In genomic region chr5:129997700-129998099, GRCm38 (mm10) we compare ENCODE assay signal across 19 mouse cellular contexts. TPM values are rescaled to one million over a fixed set of nuclear protein-coding genes. Genes with fewer than 3 reads are reported as not detected.
DNase-seq lines count a peak whose midpoint lies in the region; ATAC-seq and TF ChIP-seq lines count a peak whose summit lies in the region.
"Had no signal": no experiment of that assay in that cellular context is flagged by ENCODE, and none has a peak within 500 bp of the region (broad histone marks: within the 10 kb centered on the region; RNA-seq: fewer than 3 reads in every experiment).

No protein-coding gene starts in this region.

- no peak overlapping the region for H3K27ac ChIP-seq in embryonic facial prominence, embryonic 11.5 days (replicated peaks; ENCODE audit: low read depth, low read length)
- H3K27ac ChIP-seq in embryonic facial prominence, embryonic 10.5 days (replicated peaks), result no peak overlapping the region
- H3K27ac ChIP-seq in liver, embryonic 14.5 days, result no peak overlapping the region
- H3K27ac ChIP-seq: embryonic facial prominence, embryonic 13.5 days; kidney, embryonic 15.5 days; limb, embryonic 15.5 days; midbrain, embryonic 12.5 days; stomach, embryonic 15.5 days had no signal

- no peaks in the 10 kb centered on the region for H3K27me3 ChIP-seq in embryonic facial prominence, embryonic 11.5 days (ENCODE audit: control insufficient read depth, insufficient read depth, low read length)
- no peaks in the 10 kb centered on the region for H3K27me3 ChIP-seq in embryonic facial prominence, embryonic 10.5 days (replicated peaks; ENCODE audit: low read depth, poor library complexity, severe bottlenecking)
- no peaks in the 10 kb centered on the region for H3K27me3 ChIP-seq in megakaryocyte, embryonic 14.5 days (replicated peaks)
- H3K27me3 ChIP-seq in E14TG2a.4 (ENCODE audit: insufficient read depth, low read length), result peaks cover 19% of the 10 kb centered on the region
- no peaks in the 10 kb centered on the region for H3K27me3 ChIP-seq in liver, embryonic 14.5 days (ENCODE audit: control insufficient read depth, insufficient read depth, low read length)
- H3K27me3 ChIP-seq: embryonic facial prominence, embryonic 13.5 days; kidney, embryonic 15.5 days; limb, embryonic 15.5 days; midbrain, embryonic 12.5 days; stomach, embryonic 15.5 days had no signal

- no peaks in the 10 kb centered on the region for H3K9me3 ChIP-seq in embryonic facial prominence, embryonic 11.5 days (replicated peaks; ENCODE audit: control insufficient read depth, low read length)
- H3K9me3 ChIP-seq in embryonic facial prominence, embryonic 10.5 days, result no peaks in the 10 kb centered on the region
- H3K9me3 ChIP-seq in megakaryocyte, embryonic 14.5 days, result no peaks in the 10 kb centered on the region
- H3K9me3 ChIP-seq in E14TG2a.4 (ENCODE audit: low read length), result no peaks in the 10 kb centered on the region
- H3K9me3 ChIP-seq in liver, embryonic 14.5 days (ENCODE audit: control insufficient read depth, low read length), result no peaks in the 10 kb centered on the region
- H3K9me3 ChIP-seq: embryonic facial prominence, embryonic 13.5 days; kidney, embryonic 15.5 days; limb, embryonic 15.5 days; midbrain, embryonic 12.5 days; stomach, embryonic 15.5 days had no signal

- no peak overlapping the region for H3K4me2 ChIP-seq in embryonic facial prominence, embryonic 11.5 days (ENCODE audit: low read depth, low read length)
- H3K4me2 ChIP-seq in liver, embryonic 14.5 days (ENCODE audit: low read depth), result no peak overlapping the region
- H3K4me2 ChIP-seq: embryonic facial prominence, embryonic 13.5 days; kidney, embryonic 15.5 days; limb, embryonic 15.5 days; midbrain, embryonic 12.5 days; stomach, embryonic 15.5 days had no signal

- TF ChIP-seq EP300 in liver, embryonic 14.5 days (IDR thresholded peaks at IDR 0.05; ENCODE audit: low read depth), result no peak

- H3K4me1 ChIP-seq in embryonic facial prominence, embryonic 11.5 days (ENCODE audit: control insufficient read depth, insufficient read depth, low read length), result no peaks in the 10 kb centered on the region
- peaks cover 17% of the 10 kb centered on the region for H3K4me1 ChIP-seq in embryonic facial prominence, embryonic 10.5 days
- H3K4me1 ChIP-seq in megakaryocyte, embryonic 14.5 days, result peaks cover 32% of the 10 kb centered on the region
- H3K4me1 ChIP-seq in E14TG2a.4 (replicated peaks; ENCODE audit: low read depth, low read length), result peaks cover 61% of the 10 kb centered on the region
- H3K4me1 ChIP-seq in liver, embryonic 14.5 days (replicated peaks; ENCODE audit: control insufficient read depth in 2 of 2, insufficient read depth in 2 of 2, low read length in 1 of 2), result peaks cover 21 to 32% of the 10 kb centered on the region in 2 experiments

- TF ChIP-seq CTCF in E14TG2a.4 (conservative IDR thresholded peaks at IDR 0.05; ENCODE audit: low read length), result no peak
- peak; percentile 64 for TF ChIP-seq CTCF in liver, embryonic 14.5 days (IDR thresholded peaks at IDR 0.05; ENCODE audit: low read depth)

- no peak overlapping the region for H3K4me3 ChIP-seq in embryonic facial prominence, embryonic 11.5 days (ENCODE audit: low read depth, low read length)
- no peak overlapping the region for H3K4me3 ChIP-seq in embryonic facial prominence, embryonic 10.5 days
- peak overlapping the region; percentile 1 for H3K4me3 ChIP-seq in megakaryocyte, embryonic 14.5 days (replicated peaks)
- peak overlapping the region; percentile 56 for H3K4me3 ChIP-seq in E14TG2a.4 (replicated peaks; ENCODE audit: low read length)
- no peak overlapping the region for H3K4me3 ChIP-seq in liver, embryonic 14.5 days (ENCODE audit: insufficient read depth in 1 of 2, low read depth in 2 of 2, low read length in 2 of 2)
- H3K4me3 ChIP-seq: embryonic facial prominence, embryonic 13.5 days; kidney, embryonic 15.5 days; limb, embryonic 15.5 days; midbrain, embryonic 12.5 days; stomach, embryonic 15.5 days had no signal

- ATAC-seq in embryonic facial prominence, embryonic 11.5 days (replicated peaks; ENCODE audit: insufficient number of reproducible peaks, low FRiP score, low TSS enrichment, low read depth), result no peak
- no peak for ATAC-seq in megakaryocyte, adult 5-6 weeks (ENCODE audit: poor library complexity, severe bottlenecking)
- no peak for ATAC-seq in liver, embryonic 14.5 days (ENCODE audit: insufficient read depth)
- ATAC-seq: activated CD4-positive, CD25-positive, alpha-beta regulatory T cell, adult 4 months; hindbrain, embryonic 16.5 days had no signal

- H3K9ac ChIP-seq in embryonic facial prominence, embryonic 11.5 days (replicated peaks; ENCODE audit: low read length), result no peak overlapping the region
- no peak overlapping the region for H3K9ac ChIP-seq in liver, embryonic 14.5 days (replicated peaks)
- H3K9ac ChIP-seq: embryonic facial prominence, embryonic 13.5 days; kidney, embryonic 15.5 days; limb, embryonic 15.5 days; midbrain, embryonic 12.5 days; stomach, embryonic 15.5 days had no signal

- H3K36me3 ChIP-seq in embryonic facial prominence, embryonic 11.5 days (replicated peaks; ENCODE audit: control insufficient read depth, insufficient read depth, low read depth, low read length), result no peaks in the 10 kb centered on the region
- peaks cover 46% of the 10 kb centered on the region for H3K36me3 ChIP-seq in embryonic facial prominence, embryonic 10.5 days (replicated peaks)
- peaks cover 81% of the 10 kb centered on the region for H3K36me3 ChIP-seq in megakaryocyte, embryonic 14.5 days (replicated peaks; ENCODE audit: low read length)
- H3K36me3 ChIP-seq in E14TG2a.4 (ENCODE audit: insufficient read depth, low read length), result peaks cover 20% of the 10 kb centered on the region
- no peaks in the 10 kb centered on the region; the same call in 1 of the 2 replicates for H3K36me3 ChIP-seq in liver, embryonic 14.5 days (replicated peaks; ENCODE audit: control insufficient read depth, insufficient read depth, low read depth)

- peak; percentile 11 for DNase-seq in embryonic facial prominence, embryonic 11.5 days (ENCODE audit: low spot score)
- no peak for DNase-seq in embryonic facial prominence, embryonic 10.5 days (ENCODE audit: low spot score)
- no peak for DNase-seq in liver, embryonic 14.5 days (ENCODE audit: low read depth in 3 of 3, low spot score in 3 of 3)
- DNase-seq in kidney, adult 11 months, result no peak
- no peak for DNase-seq in cerebellum, adult 11-12 months
- DNase-seq: adrenal gland, postnatal 25 days; cerebellum, postnatal 25 days; heart, postnatal 10 days; lung, postnatal 14 days had no signal

- 74% methylated on average over 19 of the region's 19 CpGs for WGBS in embryonic facial prominence, embryonic 11.5 days
- WGBS in embryonic facial prominence, embryonic 10.5 days, result 74% methylated on average over 19 of the region's 19 CpGs
- WGBS in liver, embryonic 14.5 days (ENCODE audit: insufficient replicate concordance), result 67% methylated on average over 19 of the region's 19 CpGs

RNA-seq across cellular contexts. Expression of gene Gusb, which starts 5.1 kb away (rescaled TPM):
- polyA plus RNA-seq in embryonic facial prominence, embryonic 11.5 days (2014; fragmentation: Nextera tagmentation; extraction: Ambion mirVana), result 45.1 and 45.5 TPM in 2 replicates
- 45.3 and 47.7 TPM in 2 replicates for polyA plus RNA-seq in embryonic facial prominence, embryonic 10.5 days (2016; fragmentation: Nextera tagmentation; extraction: Ambion mirVana)
- polyA plus RNA-seq in megakaryocyte, embryonic 14.5 days (2012; ENCODE audit: insufficient read depth, low replicate concordance), result 8.4 and 20.3 TPM in 2 replicates
- total RNA-seq in megakaryocyte, adult 5-6 weeks (2015), result 101 and 111 TPM in 2 replicates
- 63.9 and 70.8 TPM in 2 replicates for total RNA-seq in megakaryocyte, adult 5-6 weeks (2017)
- polyA plus RNA-seq in liver, embryonic 14.5 days (2012; rRNA removed), result 15.5 and 18.7 TPM in 2 replicates
- polyA plus RNA-seq in liver, embryonic 14.5 days (2014; fragmentation: Nextera tagmentation; extraction: Ambion mirVana), result 37.7 and 37.9 TPM in 2 replicates

RNA-seq across cellular contexts. Expression of gene Asl, which starts 31.3 kb away (rescaled TPM):
- polyA plus RNA-seq in embryonic facial prominence, embryonic 11.5 days (2014; fragmentation: Nextera tagmentation; extraction: Ambion mirVana), result 21.0 and 29.6 TPM in 2 replicates
- polyA plus RNA-seq in embryonic facial prominence, embryonic 10.5 days (2016; fragmentation: Nextera tagmentation; extraction: Ambion mirVana), result 34.2 and 34.8 TPM in 2 replicates
- 16.1 and 48.0 TPM in 2 replicates for polyA plus RNA-seq in megakaryocyte, embryonic 14.5 days (2012; ENCODE audit: insufficient read depth, low replicate concordance)
- total RNA-seq in megakaryocyte, adult 5-6 weeks (2015), result 20.2 and 29.5 TPM in 2 replicates
- 21.3 and 25.7 TPM in 2 replicates for total RNA-seq in megakaryocyte, adult 5-6 weeks (2017)
- polyA plus RNA-seq in liver, embryonic 14.5 days (2012; rRNA removed), result 26.1 and 30.4 TPM in 2 replicates
- 39.8 and 47.3 TPM in 2 replicates for polyA plus RNA-seq in liver, embryonic 14.5 days (2014; fragmentation: Nextera tagmentation; extraction: Ambion mirVana)

RNA-seq across cellular contexts. Expression of gene Crcp, which starts 31.4 kb away (rescaled TPM):
- polyA plus RNA-seq in embryonic facial prominence, embryonic 11.5 days (2014; fragmentation: Nextera tagmentation; extraction: Ambion mirVana), result 30.6 and 30.9 TPM in 2 replicates
- polyA plus RNA-seq in embryonic facial prominence, embryonic 10.5 days (2016; fragmentation: Nextera tagmentation; extraction: Ambion mirVana), result 53.3 and 54.4 TPM in 2 replicates
- polyA plus RNA-seq in megakaryocyte, embryonic 14.5 days (2012; ENCODE audit: insufficient read depth, low replicate concordance), result 11.4 TPM in 1 of 2 replicates, not detected in the other
- total RNA-seq in megakaryocyte, adult 5-6 weeks (2015), result 49.4 and 54.0 TPM in 2 replicates
- 48.3 and 53.8 TPM in 2 replicates for total RNA-seq in megakaryocyte, adult 5-6 weeks (2017)
- polyA plus RNA-seq in liver, embryonic 14.5 days (2012; rRNA removed), result 8.6 and 15.8 TPM in 2 replicates
- polyA plus RNA-seq in liver, embryonic 14.5 days (2014; fragmentation: Nextera tagmentation; extraction: Ambion mirVana), result 14.7 and 16.1 TPM in 2 replicates

RNA-seq across cellular contexts. Expression of gene Vkorc1l1, which starts 55.9 kb away (rescaled TPM):
- polyA plus RNA-seq in embryonic facial prominence, embryonic 11.5 days (2014; fragmentation: Nextera tagmentation; extraction: Ambion mirVana), result 33.4 and 41.3 TPM in 2 replicates
- 29.2 and 34.7 TPM in 2 replicates for polyA plus RNA-seq in embryonic facial prominence, embryonic 10.5 days (2016; fragmentation: Nextera tagmentation; extraction: Ambion mirVana)
- polyA plus RNA-seq in megakaryocyte, embryonic 14.5 days (2012; ENCODE audit: insufficient read depth, low replicate concordance), result 3.5 and 13.7 TPM in 2 replicates
- 34.7 and 39.4 TPM in 2 replicates for total RNA-seq in megakaryocyte, adult 5-6 weeks (2015)
- total RNA-seq in megakaryocyte, adult 5-6 weeks (2017), result 17.9 and 18.6 TPM in 2 replicates
- 16.5 and 16.6 TPM in 2 replicates for polyA plus RNA-seq in liver, embryonic 14.5 days (2012; rRNA removed)
- 16.2 and 17.5 TPM in 2 replicates for polyA plus RNA-seq in liver, embryonic 14.5 days (2014; fragmentation: Nextera tagmentation; extraction: Ambion mirVana)

Comparison
In these comparisons a context has a peak if more than half of its experiments do, and no peak if none do; other contexts are left out.
1. H3K4me3 ChIP-seq: peak in megakaryocyte, embryonic 14.5 days (single experiment) and E14TG2a.4 (single experiment); none in embryonic facial prominence, embryonic 11.5 days (single experiment), embryonic facial prominence, embryonic 10.5 days (single experiment) and liver, embryonic 14.5 days (0 of 2).